Comparison of ENCODE assay signal across 8 mouse cellular contexts in genomic region chr1:97660687-97661405, GRCm38 (mm10). TPM values are rescaled to one million over a fixed set of nuclear protein-coding genes. Genes with fewer than 3 reads are reported as not detected.
DNase-seq lines count a peak whose midpoint lies in the region; ATAC-seq and TF ChIP-seq lines count a peak whose summit lies in the region.

No protein-coding gene starts in this region.

- DNase-seq in T-cell, adult 2 months (ENCODE audit: low spot score), result peak; percentile 68
- peak; percentile 83 to 85 for DNase-seq in cerebellum, postnatal 14 days
- DNase-seq in frontal cortex, postnatal 25 days (ENCODE audit: low spot score in 2 of 2), result peak; percentile 57 to 62
- DNase-seq in hindbrain, embryonic 14.5 days (ENCODE audit: low spot score), result peak; percentile 66
- DNase-seq in left cerebral cortex, adult 2 months (ENCODE audit: extremely low spot score in 1 of 2, low spot score in 2 of 2), result peak; percentile 74 to 75
- DNase-seq in right cerebral cortex, postnatal 14 days, result peak; percentile 73
- DNase-seq in urinary bladder, postnatal 4 days (ENCODE audit: low spot score in 2 of 2), result peak; percentile 53 to 69

- peaks cover 42% of the 10 kb centered on the region for H3K4me1 ChIP-seq in hindbrain, embryonic 14.5 days (replicated peaks; ENCODE audit: control insufficient read depth, insufficient read depth, low read length)

- peak overlapping the region; percentile 99 for H3K27ac ChIP-seq in hindbrain, embryonic 14.5 days
- H3K27ac ChIP-seq in left cerebral cortex, adult 2 months, result peak overlapping the region; percentile 98

- peak overlapping the region; percentile 92 for H3K4me3 ChIP-seq in hindbrain, embryonic 14.5 days (replicated peaks; ENCODE audit: low read length)
- peak overlapping the region; percentile 98 for H3K4me3 ChIP-seq in left cerebral cortex, adult 2 months

- H3K27me3 ChIP-seq in hindbrain, embryonic 14.5 days (ENCODE audit: control insufficient read depth, insufficient read depth, low read length), result no peaks in the 10 kb centered on the region

- peak overlapping the region; percentile 97 for H3K9ac ChIP-seq in hindbrain, embryonic 14.5 days

- H3K9me3 ChIP-seq in hindbrain, embryonic 14.5 days (ENCODE audit: control insufficient read depth, low read length), result no peaks in the 10 kb centered on the region

- H3K36me3 ChIP-seq in hindbrain, embryonic 14.5 days (replicated peaks; ENCODE audit: control insufficient read depth, insufficient read depth), result no peaks in the 10 kb centered on the region

- peak; percentile 42 for TF ChIP-seq CTCF in left cerebral cortex, adult 2 months (IDR thresholded peaks at IDR 0.05)

- ATAC-seq in hindbrain, embryonic 14.5 days (ENCODE audit: low FRiP score), result peak; percentile 21
- peak; percentile 24 for ATAC-seq in megakaryocyte, adult 5-6 weeks (ENCODE audit: poor library complexity, severe bottlenecking)

- intact Hi-C loops in left cerebral cortex, adult 2 months (cut with DNase I), result loop anchor here (1.0 to 2.0 kb wide), 4 partner anchors 31 to 108 kb away; no protein-coding TSS in a partner anchor

- under 1% methylated on average over 74 of the region's 93 CpGs for WGBS in hindbrain, embryonic 14.5 days

- peak overlapping the region; percentile 66 for H3K4me2 ChIP-seq in hindbrain, embryonic 14.5 days (replicated peaks)

RNA-seq across cellular contexts. Expression of gene D1Ertd622e, which starts 1.0 kb away (rescaled TPM):
- 62.8 and 75.9 TPM in 2 replicates for polyA plus RNA-seq in hindbrain, embryonic 14.5 days (2014; fragmentation: Nextera tagmentation; extraction: Ambion mirVana)
- total RNA-seq in left cerebral cortex, adult 2 months (2021), result 10 to 100 TPM; 70.4 to 84.7 TPM
- 90.6 and 116 TPM in 2 replicates for total RNA-seq in megakaryocyte, adult 5-6 weeks (2015)
- total RNA-seq in megakaryocyte, adult 5-6 weeks (2017), result 117 and 131 TPM in 2 replicates

Comparison
In these comparisons a context has a peak if more than half of its experiments do, and no peak if none do; other contexts are left out.
1. Peak in every context shown above with its lines: DNase-seq, ATAC-seq, H3K4me3 ChIP-seq and H3K27ac ChIP-seq.